Mouse (Mus musculus): Measurements from ENCODE around the gene Tst. TPM values are rescaled to one million over a fixed set of nuclear protein-coding genes. Genes with fewer than 3 reads are reported as not detected.

Tst gene
- total and polyA plus RNA-seq, 2 experiments from 2014 or later, result 36.6 to 40.1 TPM

DNA sequence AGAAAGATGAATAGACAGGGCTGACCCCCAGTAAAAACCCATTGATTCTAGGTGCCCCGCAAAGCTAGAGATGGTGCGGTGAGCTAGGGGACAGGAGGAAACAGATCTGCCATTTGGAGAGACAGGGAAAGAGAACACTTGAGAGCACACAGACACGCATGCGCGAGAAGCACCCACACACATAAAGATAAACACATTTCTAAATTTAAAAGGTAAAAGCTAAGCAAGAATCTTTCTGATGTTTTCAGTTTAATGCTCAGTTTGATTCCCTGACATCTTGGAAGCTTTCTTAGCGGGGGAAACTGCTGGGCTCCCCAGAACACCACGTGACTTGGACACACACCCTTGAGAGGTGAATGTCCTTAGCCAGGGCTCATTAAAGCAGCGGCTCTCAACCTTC is 38.8 kb downstream of the Tst start:
- Histone ChIP-seq H3K4me3 (ENCODE audit: low read depth, low read length) (no peak overlapping the region), H3K9ac (no peak overlapping the region), H3K36me3 (ENCODE audit: insufficient read depth) (no peaks in the 10 kb centered on the region), H3K4me2 (ENCODE audit: low read depth) (no peak overlapping the region), H3K4me1 (ENCODE audit: insufficient read depth) (no peaks in the 10 kb centered on the region), H3K9me3 (ENCODE audit: low read length) (peaks cover 4% of the 10 kb centered on the region; the same call in 1 of the 2 replicates), H3K27ac (ENCODE audit: low read depth, low read length) (no peak overlapping the region), H3K27me3 (ENCODE audit: insufficient read depth, low read length) (no peaks in the 10 kb centered on the region)
- no peak for ATAC-seq
- WGBS, result 74% methylated on average over 8 of the region's 8 CpGs
- no peak for DNase-seq
- no peak for TF ChIP-seq CTCF (IDR thresholded peaks at IDR 0.05; ENCODE audit: low read depth)

GRCm38 (mm10) chr15:78365916-78366315 is 39.8 kb downstream of the Tst start:
- Histone ChIP-seq H3K4me1 (ENCODE audit: insufficient read depth) (no peaks in the 10 kb centered on the region), H3K4me2 (ENCODE audit: low read depth) (no peak overlapping the region), H3K4me3 (ENCODE audit: low read depth, low read length) (no peak overlapping the region), H3K9me3 (ENCODE audit: low read length) (peaks cover 4% of the 10 kb centered on the region; the same call in 1 of the 2 replicates), H3K27ac (ENCODE audit: low read depth, low read length) (no peak overlapping the region), H3K9ac (no peak overlapping the region), H3K36me3 (ENCODE audit: insufficient read depth) (no peaks in the 10 kb centered on the region), H3K27me3 (ENCODE audit: insufficient read depth, low read length) (no peaks in the 10 kb centered on the region)
- DNase-seq (no peak), ATAC-seq (no peak)
- no peak for TF ChIP-seq CTCF (IDR thresholded peaks at IDR 0.05; ENCODE audit: low read depth)
- WGBS, result 80% methylated on average over 2 of the region's 2 CpGs

DNA sequence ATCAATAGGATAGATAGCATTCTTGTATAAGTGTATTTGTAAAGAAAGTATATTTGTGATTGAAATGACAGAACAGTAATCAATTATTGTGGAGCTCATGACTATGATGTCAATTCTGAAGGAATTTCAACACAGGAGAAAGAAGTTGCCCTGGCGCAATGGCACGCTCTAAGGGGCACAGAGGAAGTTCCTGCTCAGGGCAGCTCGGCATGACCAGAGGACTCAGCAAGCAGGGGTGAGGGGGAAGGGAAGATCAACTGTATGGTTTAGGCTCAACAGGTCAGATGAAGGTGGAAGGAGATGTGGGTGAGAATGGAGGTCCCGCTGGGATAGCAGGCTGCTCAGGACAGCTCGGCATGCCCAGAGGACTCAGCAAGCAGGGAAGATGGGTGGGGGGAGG is 50.2 kb downstream of the Tst start:
- no peak overlapping the region for H3K4me3 ChIP-seq (ENCODE audit: low read depth, low read length)
- 85% methylated on average over 5 of the region's 5 CpGs for WGBS
- no peaks in the 10 kb centered on the region for H3K27me3 ChIP-seq (ENCODE audit: insufficient read depth, low read length)
- H3K9ac ChIP-seq, result no peak overlapping the region
- no peak for TF ChIP-seq CTCF (IDR thresholded peaks at IDR 0.05; ENCODE audit: low read depth)
- ATAC-seq (no peak), DNase-seq (no peak)
- H3K36me3 ChIP-seq (ENCODE audit: insufficient read depth), result no peaks in the 10 kb centered on the region
- no peak overlapping the region for H3K27ac ChIP-seq (ENCODE audit: low read depth, low read length)
- no peaks in the 10 kb centered on the region for H3K9me3 ChIP-seq (ENCODE audit: low read length)
- no peak overlapping the region for H3K4me2 ChIP-seq (ENCODE audit: low read depth)
- no peaks in the 10 kb centered on the region for H3K4me1 ChIP-seq (ENCODE audit: insufficient read depth)

DNA sequence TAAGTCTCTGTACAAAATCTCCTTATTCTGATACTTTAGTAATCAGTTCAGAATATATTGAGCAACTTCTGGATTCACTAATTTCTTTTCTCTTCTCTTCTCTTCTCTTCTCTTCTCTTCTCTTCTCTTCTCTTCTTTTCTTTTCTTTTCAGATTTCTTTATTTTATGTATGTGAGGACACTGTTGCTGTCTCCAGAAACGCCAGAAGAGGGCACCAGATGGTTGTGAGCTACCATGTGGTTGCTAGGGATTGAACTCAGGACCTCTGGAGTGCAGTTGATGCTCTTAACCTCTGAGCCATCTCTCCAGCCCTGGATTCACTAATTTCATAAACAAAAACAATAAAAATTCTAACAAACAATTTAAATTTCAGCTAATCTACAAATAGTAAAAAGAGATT is 50.7 kb downstream of the Tst start:
- no peaks in the 10 kb centered on the region for H3K27me3 ChIP-seq (ENCODE audit: insufficient read depth, low read length)
- WGBS, result 0% methylated on average over 1 of the region's 1 CpGs
- no peak for ATAC-seq
- TF ChIP-seq CTCF (IDR thresholded peaks at IDR 0.05; ENCODE audit: low read depth), result peak; percentile 74
- H3K4me2 ChIP-seq (ENCODE audit: low read depth), result no peak overlapping the region
- H3K4me1 ChIP-seq (ENCODE audit: insufficient read depth), result no peaks in the 10 kb centered on the region
- H3K27ac ChIP-seq (ENCODE audit: low read depth, low read length), result no peak overlapping the region
- no peak overlapping the region for H3K4me3 ChIP-seq (ENCODE audit: low read depth, low read length)
- H3K9me3 ChIP-seq (ENCODE audit: low read length), result no peaks in the 10 kb centered on the region
- H3K36me3 ChIP-seq (ENCODE audit: insufficient read depth), result no peaks in the 10 kb centered on the region
- peak; percentile 63 for DNase-seq
- no peak overlapping the region for H3K9ac ChIP-seq

DNA sequence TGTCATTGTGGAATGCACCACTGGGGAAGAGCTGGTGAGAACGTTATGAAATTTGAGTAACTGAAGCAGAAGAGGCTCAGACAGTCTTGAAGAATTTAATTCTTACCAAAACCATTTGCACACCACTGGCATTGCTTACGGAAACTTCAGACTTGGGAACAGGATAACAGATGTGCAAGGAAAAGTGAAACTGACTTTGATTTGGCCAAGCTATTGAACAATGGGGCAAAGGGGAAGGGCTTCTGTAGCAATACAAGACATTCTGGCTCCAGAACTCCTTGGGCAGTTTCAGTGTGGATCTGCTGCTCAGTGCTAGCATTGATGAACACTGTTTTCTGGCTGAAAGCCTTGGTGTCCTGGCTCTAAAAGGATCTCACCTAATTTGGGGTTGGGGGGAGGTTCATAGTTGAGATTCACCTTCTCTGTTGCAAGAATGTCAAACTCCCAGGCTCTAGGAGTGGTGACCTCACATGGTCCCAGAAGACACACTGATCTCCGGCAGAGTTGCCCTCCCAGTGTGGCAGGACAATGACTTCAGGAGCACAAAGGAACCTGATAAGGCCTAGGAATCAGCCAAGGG is 54.0 kb downstream of the Tst start:
- no peak overlapping the region for H3K9ac ChIP-seq
- H3K27me3 ChIP-seq (ENCODE audit: insufficient read depth, low read length), result no peaks in the 10 kb centered on the region
- DNase-seq, result no peak
- no peak overlapping the region for H3K27ac ChIP-seq (ENCODE audit: low read depth, low read length)
- no peak overlapping the region for H3K4me2 ChIP-seq (ENCODE audit: low read depth)
- H3K4me1 ChIP-seq (ENCODE audit: insufficient read depth), result no peaks in the 10 kb centered on the region
- TF ChIP-seq CTCF (IDR thresholded peaks at IDR 0.05; ENCODE audit: low read depth), result no peak
- no peak overlapping the region for H3K4me3 ChIP-seq (ENCODE audit: low read depth, low read length)
- 65% methylated on average over 3 of the region's 3 CpGs for WGBS
- no peaks in the 10 kb centered on the region for H3K36me3 ChIP-seq (ENCODE audit: insufficient read depth)
- ATAC-seq, result no peak
- no peaks in the 10 kb centered on the region for H3K9me3 ChIP-seq (ENCODE audit: low read length)

Other genes starting within 250 kb of the Tst start
- gene Ift27, start 231.8 kb downstream of the Tst start, total RNA-seq (2014; rRNA removed), result 41.2 and 43.1 TPM in 2 replicates
- gene Ift27, start 231.8 kb downstream of the Tst start, polyA plus RNA-seq (2015; fragmentation: Nextera tagmentation; extraction: Ambion mirVana), result 134 and 145 TPM in 2 replicates
- 0.33 and 0.77 TPM in 2 replicates for gene Pvalb, start 199.5 kb downstream of the Tst start, total RNA-seq (2014; rRNA removed)
- gene Pvalb, start 199.5 kb downstream of the Tst start, polyA plus RNA-seq (2015; fragmentation: Nextera tagmentation; extraction: Ambion mirVana), result 1.8 and 2.8 TPM in 2 replicates
- 2.0 and 3.5 TPM in 2 replicates for gene Ncf4, start 161.1 kb downstream of the Tst start, total RNA-seq (2014; rRNA removed)
- 0.86 and 1.4 TPM in 2 replicates for gene Ncf4, start 161.1 kb downstream of the Tst start, polyA plus RNA-seq (2015; fragmentation: Nextera tagmentation; extraction: Ambion mirVana)
- gene Csf2rb2, start 100.2 kb downstream of the Tst start, total RNA-seq (2014; rRNA removed), result 0.43 and 1.2 TPM in 2 replicates
- 0.13 and 0.16 TPM in 2 replicates for gene Csf2rb2, start 100.2 kb downstream of the Tst start, polyA plus RNA-seq (2015; fragmentation: Nextera tagmentation; extraction: Ambion mirVana)
- 0.77 and 1.00 TPM in 2 replicates for gene Csf2rb, start 80.2 kb downstream of the Tst start, total RNA-seq (2014; rRNA removed)
- gene Csf2rb, start 80.2 kb downstream of the Tst start, polyA plus RNA-seq (2015; fragmentation: Nextera tagmentation; extraction: Ambion mirVana), result 0.62 and 0.74 TPM in 2 replicates
- not detected in 2 replicates for gene Tex33, start 10.0 kb downstream of the Tst start, total RNA-seq (2014; rRNA removed)
- not detected in 2 replicates for gene Tex33, start 10.0 kb downstream of the Tst start, polyA plus RNA-seq (2015; fragmentation: Nextera tagmentation; extraction: Ambion mirVana)
- 85.9 and 92.5 TPM in 2 replicates for gene Mpst, start 509 bp upstream of the Tst start, total RNA-seq (2014; rRNA removed)
- gene Mpst, start 509 bp upstream of the Tst start, polyA plus RNA-seq (2015; fragmentation: Nextera tagmentation; extraction: Ambion mirVana), result 3.3 and 3.5 TPM in 2 replicates
- gene Kctd17, start 22.7 kb upstream of the Tst start, total RNA-seq (2014; rRNA removed), result 148 and 153 TPM in 2 replicates
- gene Kctd17, start 22.7 kb upstream of the Tst start, polyA plus RNA-seq (2015; fragmentation: Nextera tagmentation; extraction: Ambion mirVana), result 146 and 152 TPM in 2 replicates
- gene Tmprss6, start 62.7 kb upstream of the Tst start, total RNA-seq (2014; rRNA removed), result 0.19 TPM in 1 of 2 replicates, not detected in the other
- gene Tmprss6, start 62.7 kb upstream of the Tst start, polyA plus RNA-seq (2015; fragmentation: Nextera tagmentation; extraction: Ambion mirVana), result 0.07 and 0.08 TPM in 2 replicates
- 0.14 TPM in 1 of 2 replicates, not detected in the other for gene Il2rb, start 89.4 kb upstream of the Tst start, total RNA-seq (2014; rRNA removed)
- 0.03 and 0.22 TPM in 2 replicates for gene Il2rb, start 89.4 kb upstream of the Tst start, polyA plus RNA-seq (2015; fragmentation: Nextera tagmentation; extraction: Ambion mirVana)
- 2.0 and 4.0 TPM in 2 replicates for gene C1qtnf6, start 125.5 kb upstream of the Tst start, total RNA-seq (2014; rRNA removed)
- gene C1qtnf6, start 125.5 kb upstream of the Tst start, polyA plus RNA-seq (2015; fragmentation: Nextera tagmentation; extraction: Ambion mirVana), result 9.6 and 10.2 TPM in 2 replicates
- gene Sstr3, start 138.8 kb upstream of the Tst start, total RNA-seq (2014; rRNA removed), result 2.8 and 3.3 TPM in 2 replicates
- gene Sstr3, start 138.8 kb upstream of the Tst start, polyA plus RNA-seq (2015; fragmentation: Nextera tagmentation; extraction: Ambion mirVana), result 0.71 and 0.73 TPM in 2 replicates
- gene Rac2, start 166.9 kb upstream of the Tst start, total RNA-seq (2014; rRNA removed), result 1.1 and 1.4 TPM in 2 replicates
- 5.9 and 6.5 TPM in 2 replicates for gene Rac2, start 166.9 kb upstream of the Tst start, polyA plus RNA-seq (2015; fragmentation: Nextera tagmentation; extraction: Ambion mirVana)
- gene Cyth4, start 191.1 kb upstream of the Tst start, total RNA-seq (2014; rRNA removed), result 5.5 and 9.8 TPM in 2 replicates
- gene Cyth4, start 191.1 kb upstream of the Tst start, polyA plus RNA-seq (2015; fragmentation: Nextera tagmentation; extraction: Ambion mirVana), result 3.9 and 5.5 TPM in 2 replicates